ENCODE assay signal across 8 mouse cellular contexts in the genomic region with DNA sequence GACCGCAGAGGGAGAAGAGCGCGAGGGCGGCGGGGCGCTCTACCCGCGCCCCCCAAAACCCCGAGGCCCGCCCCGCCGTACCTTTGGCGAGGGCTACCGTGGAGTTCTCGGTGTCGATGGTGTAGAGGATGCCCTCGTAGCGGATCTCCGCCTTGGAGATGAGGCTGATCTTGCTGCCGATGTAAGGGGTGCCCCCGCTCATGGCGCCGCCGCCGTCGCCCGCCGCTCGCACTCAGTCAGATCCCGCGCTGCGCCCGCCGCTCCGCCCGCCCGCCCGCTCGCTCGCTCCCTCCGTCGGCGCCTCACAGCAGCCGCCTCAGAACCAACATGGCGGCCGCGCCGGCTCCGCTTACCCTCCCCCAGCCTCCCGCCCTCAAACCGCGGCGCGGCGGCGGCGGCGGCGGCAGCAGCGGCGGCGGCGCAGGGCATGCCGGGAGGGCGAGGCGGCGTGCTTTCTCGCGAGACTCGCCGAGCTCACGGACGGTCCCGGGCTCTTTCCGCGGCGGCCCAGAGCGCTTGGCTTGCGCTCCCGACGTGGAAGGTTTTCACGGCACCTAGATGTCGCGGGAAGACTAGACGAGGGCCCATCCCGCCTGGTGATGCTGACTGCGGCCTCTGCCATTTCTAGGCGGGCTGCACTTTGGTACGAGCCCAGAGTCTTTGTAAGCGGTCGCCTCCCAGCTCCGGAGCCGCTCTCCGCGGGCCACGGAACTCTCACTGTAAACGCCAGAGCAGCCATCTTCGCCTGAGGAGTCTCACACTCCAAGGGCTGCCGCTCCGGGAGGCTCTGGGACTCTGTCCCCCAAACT. TPM values are rescaled to one million over a fixed set of nuclear protein-coding genes. Genes with fewer than 3 reads are reported as not detected.
DNase-seq lines count a peak whose midpoint lies in the region; ATAC-seq lines count a peak whose summit lies in the region.

No protein-coding gene starts in this region.

- no peaks in the 10 kb centered on the region for H3K9me3 ChIP-seq in intestine, embryonic 14.5 days (ENCODE audit: control insufficient read depth, low read length)

- H3K36me3 ChIP-seq in intestine, embryonic 14.5 days (ENCODE audit: control insufficient read depth, insufficient read depth, low read length): no peaks in the 10 kb centered on the region

- H3K27ac ChIP-seq in intestine, embryonic 14.5 days (ENCODE audit: low read depth): peak overlapping the region; percentile 99

- peak overlapping the region; percentile 99 for H3K9ac ChIP-seq in intestine, embryonic 14.5 days (ENCODE audit: low read length)

- ATAC-seq in intestine, embryonic 14.5 days (replicated peaks; ENCODE audit: low FRiP score, low TSS enrichment, low read depth): peak; percentile 95
- ATAC-seq in megakaryocyte progenitor cell, adult 5-6 weeks (replicated peaks; ENCODE audit: poor library complexity): peak; percentile 82

- WGBS in intestine, embryonic 14.5 days: under 1% methylated on average over 87 of the region's 100 CpGs

- peak overlapping the region; percentile 93 for H3K4me3 ChIP-seq in intestine, embryonic 14.5 days (ENCODE audit: low read depth, low read length)

- peak; percentile 96 for DNase-seq in adrenal gland, adult 2 months
- peak; percentile 96 for DNase-seq in embryo, embryonic 11 days
- peak; percentile 93 for DNase-seq in gastrocnemius, postnatal 25 days
- peak; percentile 96 for DNase-seq in intestine, embryonic 14.5 days (ENCODE audit: low spot score)
- DNase-seq in left cerebral cortex, postnatal 10 days (ENCODE audit: extremely low spot score in 1 of 2, low spot score in 2 of 2): peak; percentile 84 to 97
- DNase-seq in right cerebral cortex, postnatal 10 days (ENCODE audit: low spot score in 2 of 2): peak; percentile 94 to 95
- DNase-seq in urinary bladder, postnatal 14 days (ENCODE audit: low spot score): peak; percentile 94

- peaks cover 22% of the 10 kb centered on the region for H3K4me1 ChIP-seq in intestine, embryonic 14.5 days (replicated peaks; ENCODE audit: control insufficient read depth, insufficient read depth, low read length)

- intact Hi-C loops in left cerebral cortex, postnatal 10 days (cut with DNase I): no loop called here

- H3K4me2 ChIP-seq in intestine, embryonic 14.5 days (ENCODE audit: low read length): peak overlapping the region; percentile 84

- no peaks in the 10 kb centered on the region for H3K27me3 ChIP-seq in intestine, embryonic 14.5 days (replicated peaks; ENCODE audit: control insufficient read depth, insufficient read depth, low read length)

RNA-seq across cellular contexts. Expression of a gene that starts 3.6 kb away (rescaled TPM):
- total RNA-seq in adrenal gland, adult 2 months (2021): 100 to 1,000 TPM; 104 to 134 TPM
- polyA plus RNA-seq in adrenal gland, adult 2 months (2012; rRNA removed): 17.9 and 23.5 TPM in 2 replicates
- total RNA-seq in gastrocnemius, postnatal 25 days (2021): 10 to 100 TPM; 61.8 to 73.9 TPM
- polyA plus RNA-seq in intestine, embryonic 14.5 days (2014; fragmentation: Nextera tagmentation; extraction: Ambion mirVana): 53.1 and 54.0 TPM in 2 replicates
- 10 to 100 TPM; 56.0 to 73.4 TPM for total RNA-seq in left cerebral cortex, postnatal 10 days (2021)
- 104 and 106 TPM in 2 replicates for total RNA-seq in megakaryocyte progenitor cell, adult 5-6 weeks (2015)
- 51.3 and 61.7 TPM in 2 replicates for total RNA-seq in megakaryocyte progenitor cell, adult 5-6 weeks (2017)

Comparison
In these comparisons a context has a peak if more than half of its experiments do, and no peak if none do; other contexts are left out.
1. Peak in every context shown above with its lines: DNase-seq, ATAC-seq, H3K4me3 ChIP-seq and H3K27ac ChIP-seq.